Mouse (Mus musculus): ENCODE measurements around the gene Siva1. TPM values are rescaled to one million over a fixed set of nuclear protein-coding genes. Genes with fewer than 3 reads are reported as not detected.

The Siva1 gene
- polyA plus RNA-seq, 2 experiments: 179 to 284 TPM

- peak overlapping the region; percentile 94 for H3K4me2 ChIP-seq (replicated peaks; ENCODE audit: low read depth, low read length, severe bottlenecking)
- H3K4me3 ChIP-seq (replicated peaks; ENCODE audit: low read length): peak overlapping the region; percentile 99
- H3K9me3 ChIP-seq (ENCODE audit: control insufficient read depth, low read length): no peaks in the 10 kb centered on the region
- WGBS: 9% methylated on average over 19 of the region's 21 CpGs
- H3K27me3 ChIP-seq (ENCODE audit: control insufficient read depth, insufficient read depth, low read length): peaks cover 2% of the 10 kb centered on the region; the same call in 1 of the 2 replicates
- DNase-seq (ENCODE audit: low spot score) (peak; percentile 46), ATAC-seq (ENCODE audit: low FRiP score, low read depth) (peak; percentile 35; the same call in 1 of the 2 replicates)
- peak overlapping the region; percentile 99 for H3K9ac ChIP-seq (ENCODE audit: low read depth, low read length, severe bottlenecking)
- peaks cover 41% of the 10 kb centered on the region for H3K36me3 ChIP-seq (ENCODE audit: control insufficient read depth, insufficient read depth, low read length)
- H3K27ac ChIP-seq (replicated peaks; ENCODE audit: low read depth, low read length): peak overlapping the region; percentile 93
- H3K4me1 ChIP-seq (ENCODE audit: control insufficient read depth, insufficient read depth, low read length): peaks cover 31% of the 10 kb centered on the region
- no peak for TF ChIP-seq POLR2A (IDR thresholded peaks at IDR 0.05; ENCODE audit: borderline replicate concordance, extremely low read depth, insufficient read depth, insufficient read length)
These were observed 28.5 kb downstream of the Siva1 start for GRCm38 (mm10) chr12:112672744-112673575.

- Histone ChIP-seq H3K27me3 (ENCODE audit: control insufficient read depth, insufficient read depth, low read length) (peaks cover 7% of the 10 kb centered on the region; the same call in 1 of the 2 replicates), H3K4me2 (replicated peaks; ENCODE audit: low read depth, low read length, severe bottlenecking) (peak overlapping the region; percentile 94), H3K4me3 (replicated peaks; ENCODE audit: low read length) (peak overlapping the region; percentile 99), H3K27ac (replicated peaks; ENCODE audit: low read depth, low read length) (peak overlapping the region; percentile 93), H3K9ac (ENCODE audit: low read depth, low read length, severe bottlenecking) (peak overlapping the region; percentile 99), H3K36me3 (ENCODE audit: control insufficient read depth, insufficient read depth, low read length) (peaks cover 34% of the 10 kb centered on the region), H3K4me1 (ENCODE audit: control insufficient read depth, insufficient read depth, low read length) (peaks cover 31% of the 10 kb centered on the region), H3K9me3 (ENCODE audit: control insufficient read depth, low read length) (no peaks in the 10 kb centered on the region)
- DNase-seq (ENCODE audit: low spot score) (peak; percentile 44), ATAC-seq (ENCODE audit: low FRiP score, low read depth) (peak; percentile 11; the same call in 1 of the 2 replicates)
- TF ChIP-seq POLR2A (IDR thresholded peaks at IDR 0.05; ENCODE audit: borderline replicate concordance, extremely low read depth, insufficient read depth, insufficient read length): no peak
- WGBS: 0% methylated on average over 27 of the region's 68 CpGs
These were observed 29.2 kb downstream of the Siva1 start for GRCm38 (mm10) chr12:112673576-112674091.

GRCm38 (mm10) chr12:112674132-112675011 is 29.9 kb downstream of the Siva1 start, which contains the start of gene Akt1:
TSS of gene Akt1 (minus strand) at chr12:112674884.
- peak within 1 kb of the TSS; percentile 99 for H3K9ac ChIP-seq (ENCODE audit: low read depth, low read length, severe bottlenecking)

GRCm38 (mm10) chr12:112675245-112676035 is 31.0 kb downstream of the Siva1 start:
- Histone ChIP-seq H3K4me1 (ENCODE audit: control insufficient read depth, insufficient read depth, low read length) (peaks cover 33% of the 10 kb centered on the region), H3K4me2 (replicated peaks; ENCODE audit: low read depth, low read length, severe bottlenecking) (peak overlapping the region; percentile 94), H3K27ac (replicated peaks; ENCODE audit: low read depth, low read length) (peak overlapping the region; percentile 72), H3K36me3 (ENCODE audit: control insufficient read depth, insufficient read depth, low read length) (peaks cover 16% of the 10 kb centered on the region), H3K27me3 (ENCODE audit: control insufficient read depth, insufficient read depth, low read length) (peaks cover 24% of the 10 kb centered on the region), H3K4me3 (replicated peaks; ENCODE audit: low read length) (peak overlapping the region; percentile 99), H3K9ac (ENCODE audit: low read depth, low read length, severe bottlenecking) (no peak overlapping the region; the same call in 1 of the 2 replicates), H3K9me3 (ENCODE audit: control insufficient read depth, low read length) (no peaks in the 10 kb centered on the region)
- peak; percentile 90 for DNase-seq (ENCODE audit: low spot score)
- ATAC-seq (ENCODE audit: low FRiP score, low read depth): peak; percentile 51
- no peak for TF ChIP-seq POLR2A (IDR thresholded peaks at IDR 0.05; ENCODE audit: borderline replicate concordance, extremely low read depth, insufficient read depth, insufficient read length)
- WGBS: 15% methylated on average over 18 of the region's 18 CpGs

More at GRCm38 (mm10) chr12:112674132-112675011, 29.9 kb downstream of the Siva1 start, which contains the start of gene Akt1:
- WGBS: 1% methylated on average over 24 of the region's 70 CpGs
- ATAC-seq (ENCODE audit: low FRiP score, low read depth) (peak; percentile 42), DNase-seq (ENCODE audit: low spot score) (peak; percentile 72)
- Histone ChIP-seq H3K27me3 (ENCODE audit: control insufficient read depth, insufficient read depth, low read length) (peaks cover 13% of the 10 kb centered on the region), H3K27ac (replicated peaks; ENCODE audit: low read depth, low read length) (peak within 1 kb of the TSS; percentile 93), H3K36me3 (ENCODE audit: control insufficient read depth, insufficient read depth, low read length) (peaks cover 26% of the 10 kb centered on the region), H3K4me1 (ENCODE audit: control insufficient read depth, insufficient read depth, low read length) (peaks cover 31% of the 10 kb centered on the region), H3K4me3 (replicated peaks; ENCODE audit: low read length) (peak within 1 kb of the TSS; percentile 99), H3K4me2 (replicated peaks; ENCODE audit: low read depth, low read length, severe bottlenecking) (peak within 1 kb of the TSS; percentile 94), H3K9me3 (ENCODE audit: control insufficient read depth, low read length) (no peaks in the 10 kb centered on the region)
- TF ChIP-seq POLR2A (IDR thresholded peaks at IDR 0.05; ENCODE audit: borderline replicate concordance, extremely low read depth, insufficient read depth, insufficient read length): no peak

Data from limb, embryonic 14.5 days (tissue).